ENCODE assay signal across 21 mouse cellular contexts in genomic region chr12:36093081-36093670, GRCm38 (mm10). TPM values are rescaled to one million over a fixed set of nuclear protein-coding genes. Genes with fewer than 3 reads are reported as not detected.
DNase-seq lines count a peak whose midpoint lies in the region; ATAC-seq and TF ChIP-seq lines count a peak whose summit lies in the region.
"Had no signal": no experiment of that assay in that cellular context is flagged by ENCODE, and none has a peak within 500 bp of the region (broad histone marks: within the 10 kb centered on the region; RNA-seq: fewer than 3 reads in every experiment).

No protein-coding gene starts in this region.

- peaks cover 12% of the 10 kb centered on the region for H3K36me3 ChIP-seq in forebrain, postnatal 0 days (ENCODE audit: insufficient read depth)
- H3K36me3 ChIP-seq in forebrain, embryonic 13.5 days (ENCODE audit: poor library complexity, severe bottlenecking): peaks cover 44% of the 10 kb centered on the region

- ATAC-seq in forebrain, postnatal 0 days: 0 out of 2 replicates have a peak, but pooled peaks have one; percentile 7
- no peak for ATAC-seq in forebrain, embryonic 13.5 days
- ATAC-seq: activated CD4-positive, CD25-positive, alpha-beta regulatory T cell, adult 4 months; intestine, embryonic 15.5 days had no signal

- H3K4me3 ChIP-seq in forebrain, postnatal 0 days (ENCODE audit: low read depth, low read length): no peak overlapping the region
- H3K4me3 ChIP-seq in forebrain, embryonic 13.5 days: no peak overlapping the region
- H3K4me3 ChIP-seq: forebrain, embryonic 12.5 days; intestine, embryonic 15.5 days; limb, embryonic 12.5 days; liver, embryonic 13.5 days; lung, embryonic 15.5 days had no signal

- no peak overlapping the region for H3K9ac ChIP-seq in forebrain, postnatal 0 days
- H3K9ac ChIP-seq in forebrain, embryonic 13.5 days: no peak overlapping the region
- H3K9ac ChIP-seq: forebrain, embryonic 12.5 days; intestine, embryonic 15.5 days; limb, embryonic 12.5 days; liver, embryonic 13.5 days; lung, embryonic 15.5 days had no signal

- TF ChIP-seq CTCF in forebrain, postnatal 0 days (IDR thresholded peaks at IDR 0.05; ENCODE audit: low read depth): no peak

- H3K27ac ChIP-seq in forebrain, postnatal 0 days (ENCODE audit: low read depth, low read length): peak overlapping the region; percentile 46; the same call in 1 of the 2 replicates
- no peak overlapping the region for H3K27ac ChIP-seq in forebrain, embryonic 13.5 days
- H3K27ac ChIP-seq: forebrain, embryonic 12.5 days; intestine, embryonic 15.5 days; kidney, postnatal 0 days; limb, embryonic 12.5 days; liver, embryonic 13.5 days; lung, embryonic 15.5 days had no signal

- no peaks in the 10 kb centered on the region for H3K4me1 ChIP-seq in forebrain, postnatal 0 days (ENCODE audit: insufficient read depth)
- H3K4me1 ChIP-seq in forebrain, embryonic 13.5 days: peaks cover 8% of the 10 kb centered on the region
- H3K4me1 ChIP-seq: forebrain, embryonic 12.5 days; intestine, embryonic 15.5 days; limb, embryonic 12.5 days; liver, embryonic 13.5 days; lung, embryonic 15.5 days had no signal

- WGBS in forebrain, postnatal 0 days: 49% methylated on average over 8 of the region's 8 CpGs
- WGBS in forebrain, embryonic 13.5 days: 75% methylated on average over 8 of the region's 8 CpGs

- no peaks in the 10 kb centered on the region for H3K9me3 ChIP-seq in forebrain, postnatal 0 days (ENCODE audit: low read length)
- H3K9me3 ChIP-seq in forebrain, embryonic 13.5 days (replicated peaks): no peaks in the 10 kb centered on the region
- H3K9me3 ChIP-seq: forebrain, embryonic 12.5 days; intestine, embryonic 15.5 days; limb, embryonic 12.5 days; liver, embryonic 13.5 days; lung, embryonic 15.5 days had no signal

- H3K4me2 ChIP-seq in forebrain, postnatal 0 days (ENCODE audit: low read depth): no peak overlapping the region
- no peak overlapping the region for H3K4me2 ChIP-seq in forebrain, embryonic 13.5 days
- H3K4me2 ChIP-seq: forebrain, embryonic 12.5 days; intestine, embryonic 15.5 days; limb, embryonic 12.5 days; liver, embryonic 13.5 days; lung, embryonic 15.5 days had no signal

- no peaks in the 10 kb centered on the region for H3K27me3 ChIP-seq in forebrain, postnatal 0 days (ENCODE audit: insufficient read depth, low read length)
- H3K27me3 ChIP-seq in forebrain, embryonic 13.5 days: no peaks in the 10 kb centered on the region
- H3K27me3 ChIP-seq: forebrain, embryonic 12.5 days; intestine, embryonic 15.5 days; limb, embryonic 12.5 days; liver, embryonic 13.5 days; lung, embryonic 15.5 days had no signal

- DNase-seq in forebrain, postnatal 0 days: peak; percentile 25
- peak; percentile 37 for DNase-seq in layer of hippocampus, adult 9-11 months
- no peak for DNase-seq in layer of hippocampus, postnatal 36 days
- DNase-seq in right cerebral cortex, adult 2 months (ENCODE audit: low spot score in 2 of 2): peak; percentile 57 to 62
- no peak for DNase-seq in right cerebral cortex, postnatal 14 days
- peak; percentile 84 for DNase-seq in telencephalon, adult 2 months (ENCODE audit: low read depth, low spot score)
- DNase-seq in adrenal gland, postnatal 25 days: no peak
- DNase-seq: adrenal gland, postnatal 14 days; cerebellum, adult 8-10 months; gastrocnemius, postnatal 10 days; heart, adult 18-20 months; liver, embryonic 13.5 days; midbrain, embryonic 14.5 days; thymus, adult 2 months had no signal

RNA-seq across cellular contexts. Expression of gene Tspan13, which starts 50.9 kb away (rescaled TPM):
- total RNA-seq in forebrain, postnatal 0 days (2014; rRNA removed): 248 and 300 TPM in 2 replicates
- 390 and 428 TPM in 2 replicates for polyA plus RNA-seq in forebrain, postnatal 0 days (2015; fragmentation: Nextera tagmentation; extraction: Ambion mirVana)
- 272 and 274 TPM in 2 replicates for polyA plus RNA-seq in forebrain, embryonic 13.5 days (2015; fragmentation: Nextera tagmentation; extraction: Ambion mirVana)
- total RNA-seq in layer of hippocampus, postnatal 36 days (2021): 100 to 1,000 TPM; 280 to 297 TPM
- total RNA-seq in adrenal gland, postnatal 25 days (2021): 8.8 and 11.7 TPM in 2 replicates

Comparison
In these comparisons a context has a peak if more than half of its experiments do, and no peak if none do; other contexts are left out.
1. DNase-seq: peak in forebrain, postnatal 0 days (single experiment), layer of hippocampus, adult 9-11 months (single experiment), right cerebral cortex, adult 2 months (2 of 2) and telencephalon, adult 2 months (single experiment); none in layer of hippocampus, postnatal 36 days (0 of 2), right cerebral cortex, postnatal 14 days (single experiment) and adrenal gland, postnatal 25 days (single experiment).
2. RNA of gene Tspan13, which starts 50.9 kb away (total RNA-seq): 248 to 300 TPM in forebrain, postnatal 0 days and 280 to 297 TPM in layer of hippocampus, postnatal 36 days; 8.8 to 11.7 TPM in adrenal gland, postnatal 25 days; every median in the first group is over 10 times any median in the second.